In the genomic region with DNA sequence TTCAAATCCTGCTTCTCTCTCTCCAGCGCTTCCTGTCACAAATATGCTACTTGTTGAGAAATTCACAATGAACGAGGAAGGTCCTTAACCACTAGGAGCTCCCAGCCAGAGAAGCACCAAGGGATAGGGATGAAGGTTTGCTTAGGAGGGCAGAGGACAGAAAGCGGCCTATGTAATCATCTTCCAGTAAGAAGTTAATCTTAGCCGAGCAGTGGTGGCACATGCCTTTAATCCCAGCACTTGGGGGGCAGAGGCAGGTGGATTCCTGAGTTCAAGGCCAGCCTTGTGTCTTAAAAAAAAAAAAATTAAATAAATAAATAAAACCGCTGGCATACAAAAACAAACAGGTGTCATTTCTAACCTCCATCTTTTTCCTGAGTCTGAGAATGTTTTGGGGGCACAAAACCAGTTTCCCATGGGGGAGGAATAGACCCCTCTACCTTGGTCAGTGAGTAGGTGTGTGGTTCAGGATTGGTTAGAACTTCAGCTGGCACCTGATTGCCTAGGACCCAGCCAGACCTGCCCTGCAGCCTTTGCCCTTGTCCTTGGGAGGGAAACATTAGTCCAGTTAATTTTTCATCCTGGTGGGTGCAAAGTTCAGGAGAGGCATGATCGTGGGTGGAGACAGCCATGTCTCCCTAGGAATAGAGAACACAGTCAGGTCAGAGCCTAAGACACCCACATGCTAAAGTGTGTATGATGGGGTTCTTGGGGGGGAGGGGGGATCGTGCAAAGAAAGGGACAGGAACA, we compare ENCODE assay signal across 9 mouse cellular contexts. TPM values are rescaled to one million over a fixed set of nuclear protein-coding genes. Genes with fewer than 3 reads are reported as not detected.
DNase-seq lines count a peak whose midpoint lies in the region; ATAC-seq and TF ChIP-seq lines count a peak whose summit lies in the region.
"Had no signal": no experiment of that assay in that cellular context is flagged by ENCODE, and none has a peak within 500 bp of the region (broad histone marks: within the 10 kb centered on the region; RNA-seq: fewer than 3 reads in every experiment).

No protein-coding gene starts in this region.

- DNase-seq in hindbrain, embryonic 10.5 days (ENCODE audit: low spot score): no peak
- no peak for DNase-seq in liver, embryonic 14.5 days (ENCODE audit: low read depth in 3 of 3, low spot score in 3 of 3)
- no peak for DNase-seq in spleen, postnatal 14 days (ENCODE audit: low spot score in 2 of 2)
- no peak for DNase-seq in urinary bladder, adult 18-20 months (ENCODE audit: low spot score in 2 of 2)

- H3K36me3 ChIP-seq in hindbrain, embryonic 10.5 days: no peaks in the 10 kb centered on the region
- H3K36me3 ChIP-seq in hindbrain, embryonic 13.5 days: no peaks in the 10 kb centered on the region
- H3K36me3 ChIP-seq in embryonic facial prominence, embryonic 15.5 days: no peaks in the 10 kb centered on the region
- H3K36me3 ChIP-seq in kidney, embryonic 15.5 days: no peaks in the 10 kb centered on the region
- H3K36me3 ChIP-seq in liver, embryonic 14.5 days (replicated peaks; ENCODE audit: control insufficient read depth, insufficient read depth, low read depth): no peaks in the 10 kb centered on the region
- H3K36me3 ChIP-seq in midbrain, embryonic 15.5 days (replicated peaks): no peaks in the 10 kb centered on the region
- H3K36me3 ChIP-seq: limb, embryonic 15.5 days had no signal

- H3K27me3 ChIP-seq in hindbrain, embryonic 10.5 days (ENCODE audit: insufficient read depth, poor library complexity, severe bottlenecking): no peaks in the 10 kb centered on the region
- H3K27me3 ChIP-seq in hindbrain, embryonic 13.5 days: peaks cover 19% of the 10 kb centered on the region
- no peaks in the 10 kb centered on the region for H3K27me3 ChIP-seq in embryonic facial prominence, embryonic 15.5 days
- H3K27me3 ChIP-seq in kidney, embryonic 15.5 days: no peaks in the 10 kb centered on the region
- no peaks in the 10 kb centered on the region for H3K27me3 ChIP-seq in liver, embryonic 14.5 days (ENCODE audit: control insufficient read depth, insufficient read depth, low read length)
- H3K27me3 ChIP-seq in midbrain, embryonic 15.5 days (replicated peaks): no peaks in the 10 kb centered on the region
- H3K27me3 ChIP-seq: limb, embryonic 15.5 days had no signal

- no peak overlapping the region for H3K4me2 ChIP-seq in hindbrain, embryonic 13.5 days
- H3K4me2 ChIP-seq in embryonic facial prominence, embryonic 15.5 days (replicated peaks): no peak overlapping the region
- H3K4me2 ChIP-seq in kidney, embryonic 15.5 days: no peak overlapping the region
- H3K4me2 ChIP-seq in liver, embryonic 14.5 days (ENCODE audit: low read depth): peak overlapping the region; percentile 12
- no peak overlapping the region for H3K4me2 ChIP-seq in midbrain, embryonic 15.5 days

- 76% methylated on average over 7 of the region's 7 CpGs for WGBS in hindbrain, embryonic 10.5 days
- 81% methylated on average over 7 of the region's 7 CpGs for WGBS in hindbrain, embryonic 13.5 days
- WGBS in embryonic facial prominence, embryonic 15.5 days: 74% methylated on average over 7 of the region's 7 CpGs
- 71% methylated on average over 7 of the region's 7 CpGs for WGBS in kidney, embryonic 15.5 days
- 57% methylated on average over 7 of the region's 7 CpGs for WGBS in liver, embryonic 14.5 days (ENCODE audit: insufficient replicate concordance)
- WGBS in midbrain, embryonic 15.5 days: 71% methylated on average over 7 of the region's 7 CpGs

- no peak for TF ChIP-seq CTCF in liver, embryonic 14.5 days (IDR thresholded peaks at IDR 0.05; ENCODE audit: low read depth)

- ATAC-seq in hindbrain, embryonic 13.5 days (ENCODE audit: low FRiP score): no peak
- ATAC-seq in embryonic facial prominence, embryonic 15.5 days (ENCODE audit: insufficient number of reproducible peaks, low FRiP score, low TSS enrichment, low read depth): no peak
- no peak for ATAC-seq in kidney, embryonic 15.5 days (replicated peaks; ENCODE audit: low FRiP score)
- ATAC-seq in liver, embryonic 14.5 days (ENCODE audit: insufficient read depth): no peak
- ATAC-seq in midbrain, embryonic 15.5 days (replicated peaks): no peak

- H3K9ac ChIP-seq in hindbrain, embryonic 13.5 days: no peak overlapping the region
- H3K9ac ChIP-seq in embryonic facial prominence, embryonic 15.5 days: no peak overlapping the region
- H3K9ac ChIP-seq in kidney, embryonic 15.5 days: no peak overlapping the region
- H3K9ac ChIP-seq in liver, embryonic 14.5 days (replicated peaks): no peak overlapping the region
- no peak overlapping the region for H3K9ac ChIP-seq in midbrain, embryonic 15.5 days
- H3K9ac ChIP-seq: limb, embryonic 15.5 days had no signal

- peak overlapping the region; percentile 89; the same call in 1 of the 2 replicates for H3K4me3 ChIP-seq in hindbrain, embryonic 10.5 days
- no peak overlapping the region for H3K4me3 ChIP-seq in hindbrain, embryonic 13.5 days
- no peak overlapping the region for H3K4me3 ChIP-seq in embryonic facial prominence, embryonic 15.5 days (replicated peaks)
- H3K4me3 ChIP-seq in kidney, embryonic 15.5 days (replicated peaks): no peak overlapping the region
- H3K4me3 ChIP-seq in liver, embryonic 14.5 days (ENCODE audit: insufficient read depth in 1 of 2, low read depth in 2 of 2, low read length in 2 of 2): no peak overlapping the region
- no peak overlapping the region for H3K4me3 ChIP-seq in midbrain, embryonic 15.5 days

- peak overlapping the region; percentile 98; the same call in 1 of the 2 replicates for H3K27ac ChIP-seq in hindbrain, embryonic 10.5 days
- H3K27ac ChIP-seq in hindbrain, embryonic 13.5 days: no peak overlapping the region
- peak overlapping the region; percentile 98; the same call in 1 of the 2 replicates for H3K27ac ChIP-seq in embryonic facial prominence, embryonic 15.5 days (replicated peaks)
- peak overlapping the region; percentile 97 for H3K27ac ChIP-seq in kidney, embryonic 15.5 days
- no peak overlapping the region for H3K27ac ChIP-seq in liver, embryonic 14.5 days
- H3K27ac ChIP-seq in midbrain, embryonic 15.5 days: no peak overlapping the region

- 0 out of 2 replicates have a peak, but pooled peaks cover 4% of the 10 kb centered on the region for H3K9me3 ChIP-seq in hindbrain, embryonic 10.5 days
- no peaks in the 10 kb centered on the region for H3K9me3 ChIP-seq in hindbrain, embryonic 13.5 days
- H3K9me3 ChIP-seq in embryonic facial prominence, embryonic 15.5 days (replicated peaks): no peaks in the 10 kb centered on the region
- peaks cover 6% of the 10 kb centered on the region; the same call in 1 of the 2 replicates for H3K9me3 ChIP-seq in kidney, embryonic 15.5 days (replicated peaks)
- H3K9me3 ChIP-seq in liver, embryonic 14.5 days (ENCODE audit: control insufficient read depth, low read length): peaks cover 2% of the 10 kb centered on the region; the same call in 1 of the 2 replicates
- no peaks in the 10 kb centered on the region for H3K9me3 ChIP-seq in midbrain, embryonic 15.5 days
- H3K9me3 ChIP-seq: limb, embryonic 15.5 days had no signal

- H3K4me1 ChIP-seq in hindbrain, embryonic 10.5 days (replicated peaks): peaks cover 50% of the 10 kb centered on the region
- peaks cover 34% of the 10 kb centered on the region for H3K4me1 ChIP-seq in hindbrain, embryonic 13.5 days (replicated peaks)
- peaks cover 36% of the 10 kb centered on the region for H3K4me1 ChIP-seq in embryonic facial prominence, embryonic 15.5 days
- H3K4me1 ChIP-seq in kidney, embryonic 15.5 days: peaks cover 48% of the 10 kb centered on the region
- peaks cover 19 to 36% of the 10 kb centered on the region in 2 experiments for H3K4me1 ChIP-seq in liver, embryonic 14.5 days (replicated peaks; ENCODE audit: control insufficient read depth in 2 of 2, insufficient read depth in 2 of 2, low read length in 1 of 2)
- H3K4me1 ChIP-seq in midbrain, embryonic 15.5 days: peaks cover 40% of the 10 kb centered on the region

- TF ChIP-seq EP300 in liver, embryonic 14.5 days (IDR thresholded peaks at IDR 0.05; ENCODE audit: low read depth): no peak

RNA-seq across cellular contexts. Expression of a gene that starts 2.4 kb away (rescaled TPM):
- 24.2 TPM in 2 replicates for polyA plus RNA-seq in hindbrain, embryonic 10.5 days (2016; fragmentation: Nextera tagmentation; extraction: Ambion mirVana)
- polyA plus RNA-seq in hindbrain, embryonic 13.5 days (2015; fragmentation: Nextera tagmentation; extraction: Ambion mirVana): 11.9 and 12.0 TPM in 2 replicates
- 23.5 and 25.4 TPM in 2 replicates for polyA plus RNA-seq in embryonic facial prominence, embryonic 15.5 days (2015; fragmentation: Nextera tagmentation; extraction: Ambion mirVana)
- 25.0 and 26.5 TPM in 2 replicates for polyA plus RNA-seq in kidney, embryonic 15.5 days (2015; fragmentation: Nextera tagmentation; extraction: Ambion mirVana)
- polyA plus RNA-seq in liver, embryonic 14.5 days (2012; rRNA removed): 2.8 and 3.2 TPM in 2 replicates
- 1.7 and 2.2 TPM in 2 replicates for polyA plus RNA-seq in liver, embryonic 14.5 days (2014; fragmentation: Nextera tagmentation; extraction: Ambion mirVana)
- 7.2 and 9.1 TPM in 2 replicates for polyA plus RNA-seq in midbrain, embryonic 15.5 days (2015; fragmentation: Nextera tagmentation; extraction: Ambion mirVana)

Comparison
In these comparisons a context has a peak if more than half of its experiments do, and no peak if none do; other contexts are left out.
1. H3K27ac ChIP-seq: peak in hindbrain, embryonic 10.5 days (single experiment), embryonic facial prominence, embryonic 15.5 days (single experiment) and kidney, embryonic 15.5 days (single experiment); none in hindbrain, embryonic 13.5 days (single experiment), liver, embryonic 14.5 days (single experiment) and midbrain, embryonic 15.5 days (single experiment).